Mouse (Mus musculus): ENCODE data around the gene Pald1.

- TF ChIP-seq POLR2A (IDR thresholded peaks at IDR 0.05; ENCODE audit: insufficient read depth, low read depth, low read length) (no peak), EP300 (IDR thresholded peaks at IDR 0.05; ENCODE audit: insufficient read depth, low read depth, low read length) (0 out of 2 replicates have a peak, but pooled peaks have one; percentile 58), CTCF (IDR thresholded peaks at IDR 0.05) (no peak)
Measured at GRCm38 (mm10) chr10:61277918-61278674, 105.2 kb downstream of the Pald1 start.
